Mouse (Mus musculus) adrenal gland, adult 18-20 months (tissue): ENCODE measurements around the gene Iah1. TPM values are rescaled to one million over a fixed set of nuclear protein-coding genes. Genes with fewer than 3 reads are reported as not detected.
A peak's percentile ranks its signal among the peaks of the same experiment; 100 is the strongest.

Experiments
- DNase-seq, 2 experiments: peaks; one replicate each; pipeline ENCODE4 v3.0.0; 2021 to 2022; ENCODE audit warnings: low spot score in 2 of 2
- total RNA-seq, 2 experiments: library from RNA; stranded (reverse); gene quantifications; 1 replicate in 1 of 2; 2 replicates in 1 of 2; pipeline ENCODE4 v1.2.3; 2021

The Iah1 gene
- total RNA-seq, 2 experiments from 2014 or later: 51.0 to 60.2 TPM

GRCm38 (mm10) chr12:21318143-21318895 lies 2.1 kb downstream of the Iah1 start:
- peak; percentile 55 to 63 for DNase-seq

GRCm38 (mm10) chr12:21320317-21320716 lies 4.1 kb downstream of the Iah1 start:
- DNase-seq: no peak

- DNase-seq: no peak
Measured at GRCm38 (mm10) chr12:21321170-21321569, 5.0 kb downstream of the Iah1 start.

- DNase-seq: no peak
Measured at GRCm38 (mm10) chr12:21322296-21322695, 6.1 kb downstream of the Iah1 start.

GRCm38 (mm10) chr12:21322856-21323255 lies 6.7 kb downstream of the Iah1 start:
- no peak for DNase-seq

GRCm38 (mm10) chr12:21324101-21324500 lies 7.9 kb downstream of the Iah1 start:
- no peak for DNase-seq

GRCm38 (mm10) chr12:21325266-21325665 lies 9.1 kb downstream of the Iah1 start:
- no peak for DNase-seq

- DNase-seq: no peak
Measured at GRCm38 (mm10) chr12:21326325-21326724, 10.1 kb downstream of the Iah1 start.

- no peak for DNase-seq
Measured at GRCm38 (mm10) chr12:21329661-21330400, 13.6 kb downstream of the Iah1 start.

GRCm38 (mm10) chr12:21330961-21331576 lies 14.9 kb downstream of the Iah1 start:
- DNase-seq: no peak

- no peak for DNase-seq
Measured at GRCm38 (mm10) chr12:21331711-21332110, 15.5 kb downstream of the Iah1 start.

- no peak for DNase-seq
Measured at GRCm38 (mm10) chr12:21333021-21333420, 16.8 kb downstream of the Iah1 start.

- no peak for DNase-seq
Measured at GRCm38 (mm10) chr12:21333766-21334165, 17.6 kb downstream of the Iah1 start.

- DNase-seq: no peak
Measured at GRCm38 (mm10) chr12:21335869-21336268, 19.7 kb downstream of the Iah1 start.

GRCm38 (mm10) chr12:21337171-21337570 lies 21.0 kb downstream of the Iah1 start:
- DNase-seq: no peak

GRCm38 (mm10) chr12:21340674-21341073 lies 24.5 kb downstream of the Iah1 start:
- no peak for DNase-seq

- DNase-seq: no peak
Measured at GRCm38 (mm10) chr12:21346972-21347371, 30.8 kb downstream of the Iah1 start.

GRCm38 (mm10) chr12:21350113-21350876 lies 34.1 kb downstream of the Iah1 start:
- no peak for DNase-seq

- no peak for DNase-seq
Measured at GRCm38 (mm10) chr12:21353681-21354080, 37.5 kb downstream of the Iah1 start.

GRCm38 (mm10) chr12:21362686-21363085 lies 46.5 kb downstream of the Iah1 start:
- no peak for DNase-seq

GRCm38 (mm10) chr12:21363195-21363594 lies 47.0 kb downstream of the Iah1 start:
- DNase-seq: no peak
